Mouse (Mus musculus): ENCODE data around the gene Dnajc4.

Gene Dnajc4

GRCm38 (mm10) chr19:6992011-6992858 lies at the start of gene Dnajc4:
Dnajc4 (minus strand) TSS chr19:6992572.
- DNase-seq (ENCODE audit: low spot score) = peak; percentile 92

GRCm38 (mm10) chr19:7041171-7041570 lies 48.8 kb upstream of the Dnajc4 start:
- no peak for DNase-seq (ENCODE audit: low spot score)

DNA sequence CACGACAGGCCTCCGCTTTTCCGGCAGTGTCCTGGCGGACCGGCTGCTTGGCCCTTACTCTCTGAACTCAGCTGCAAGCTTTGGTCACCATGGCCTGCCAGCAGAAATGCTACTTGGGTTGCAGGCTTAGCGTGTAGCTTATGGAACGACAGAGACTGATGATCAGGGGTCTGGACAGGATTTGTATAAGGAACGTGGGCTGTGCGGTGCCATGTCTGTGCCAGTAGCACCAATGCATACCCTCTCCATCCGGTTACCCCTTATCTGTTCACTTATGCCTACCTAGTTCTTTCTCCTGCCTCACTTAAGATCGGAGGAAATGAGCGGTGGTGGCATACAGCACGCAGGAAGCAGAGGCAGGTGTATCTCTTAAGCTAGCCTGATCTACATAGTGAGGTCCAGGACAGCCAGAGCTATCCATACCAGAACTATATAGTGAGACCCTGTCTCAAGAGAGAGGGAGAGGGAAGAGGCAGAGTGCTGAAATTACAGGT lies 48.3 kb upstream of the Dnajc4 start:
- DNase-seq (ENCODE audit: low spot score) = no peak

DNA sequence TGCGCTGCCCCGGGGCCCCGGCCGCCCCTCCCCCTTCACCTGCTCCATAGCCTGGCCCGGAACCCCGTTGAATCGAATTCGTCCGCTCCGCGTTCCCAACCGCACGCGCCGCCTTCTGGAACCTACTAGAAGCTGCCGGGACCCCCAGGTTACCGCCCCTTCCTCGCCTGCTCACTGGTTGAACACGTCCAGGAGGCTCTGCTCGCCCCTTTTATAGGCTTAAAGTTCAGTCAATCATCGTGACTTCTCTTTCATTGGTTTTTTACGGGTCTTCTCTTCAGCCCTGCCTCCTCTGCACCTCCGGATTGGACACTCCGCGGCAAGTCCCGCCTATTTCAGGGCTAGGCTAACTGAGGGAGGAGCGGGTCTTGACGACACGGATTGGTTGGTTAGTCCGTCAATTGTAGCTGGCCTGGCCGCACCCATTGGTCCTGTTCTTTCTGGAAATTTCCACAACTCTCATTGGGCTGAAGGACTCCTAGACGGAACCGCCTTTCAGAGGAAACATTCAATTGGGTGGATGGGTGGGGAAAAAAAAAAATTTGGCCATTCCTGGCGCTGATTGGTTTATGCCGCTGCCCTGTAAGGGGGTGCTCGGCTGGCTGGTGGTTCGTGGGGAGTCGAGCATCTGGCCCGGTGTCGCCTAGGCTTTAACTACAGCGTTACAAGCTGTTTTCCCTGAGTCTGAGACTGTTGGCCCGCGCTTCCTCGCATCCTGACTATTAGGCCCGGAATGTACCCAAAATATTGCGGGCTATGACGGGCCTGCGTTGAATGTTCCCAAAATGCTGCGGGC lies 47.7 kb upstream of the Dnajc4 start, which contains the start of gene Stip1:
Stip1 (minus strand) TSS at position 127 of the 796 bp plus-strand sequence.
- peak; percentile 98 for DNase-seq (ENCODE audit: low spot score)

DNA sequence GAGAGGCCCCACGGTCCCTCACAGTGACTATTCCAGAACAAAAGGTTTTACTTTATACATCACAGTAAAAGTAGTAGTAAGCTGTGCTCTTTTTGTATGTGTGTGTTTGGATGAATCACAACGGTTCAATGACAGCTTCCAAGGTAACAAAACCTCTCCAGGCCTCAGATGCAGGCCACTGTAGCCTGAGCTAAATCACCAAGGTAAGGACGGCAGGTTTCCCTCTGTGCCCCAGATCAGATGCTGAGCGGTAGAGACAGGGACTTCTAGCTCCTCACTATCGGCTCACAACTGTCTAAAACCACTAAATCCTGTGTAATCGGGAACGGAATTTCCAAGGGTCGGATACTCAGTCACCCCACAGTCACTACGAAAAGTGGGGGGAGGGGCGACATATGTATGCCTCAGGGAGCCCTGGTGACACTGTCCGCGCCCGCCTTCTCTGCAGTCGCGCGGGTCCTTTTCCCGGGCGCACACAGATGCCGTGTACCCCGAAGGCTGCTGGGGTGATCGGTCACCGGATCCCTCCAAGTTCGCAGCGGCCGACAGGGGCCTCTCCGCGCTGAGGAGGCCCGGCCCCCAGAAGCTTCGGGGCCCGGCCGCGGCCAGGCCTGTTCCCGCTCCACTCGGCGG lies 46.8 kb upstream of the Dnajc4 start:
- peak; percentile 60 for DNase-seq (ENCODE audit: low spot score)

DNA sequence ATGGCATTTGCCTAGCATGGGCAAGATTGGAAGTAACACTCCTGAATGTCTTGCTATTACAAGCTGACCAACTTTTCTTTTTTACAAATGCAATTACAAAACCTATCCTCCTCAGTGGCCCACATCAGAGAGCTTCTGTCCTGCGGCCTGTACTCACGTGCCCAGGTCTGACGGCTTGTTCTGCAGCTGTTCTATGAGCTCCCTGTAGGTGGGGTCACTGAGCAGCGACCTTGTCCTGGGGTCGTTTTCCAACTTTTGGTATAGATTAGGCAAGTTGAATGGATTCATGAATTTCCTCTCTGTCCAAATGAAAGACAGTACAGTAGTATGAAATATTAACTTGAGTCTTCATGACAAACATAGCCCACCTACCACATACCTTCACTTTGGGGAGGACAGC lies 41.6 kb upstream of the Dnajc4 start:
- DNase-seq (ENCODE audit: low spot score) = no peak

DNA sequence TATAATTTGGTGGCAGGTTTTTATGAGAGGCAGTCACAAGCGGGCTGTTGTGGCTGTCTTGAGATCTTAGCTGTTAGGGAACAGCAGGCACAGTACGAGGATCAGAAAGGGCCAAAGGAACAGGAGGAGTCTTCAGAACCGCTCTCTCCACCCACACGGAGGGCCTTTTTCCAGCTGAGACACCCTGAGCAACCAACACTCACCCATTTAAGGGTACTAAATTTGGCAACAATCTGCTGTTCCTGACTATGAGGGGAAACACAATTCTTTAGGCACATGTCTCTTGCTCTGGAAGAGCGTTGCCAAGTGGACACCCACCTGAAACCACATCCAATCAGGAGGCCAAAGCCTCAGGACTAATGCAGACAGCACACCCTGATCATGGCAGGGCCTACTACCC lies 37.2 kb upstream of the Dnajc4 start:
- no peak for DNase-seq (ENCODE audit: low spot score)

GRCm38 (mm10) chr19:7020224-7020641 lies 27.9 kb upstream of the Dnajc4 start:
- peak; percentile 49 for DNase-seq (ENCODE audit: low spot score)

DNA sequence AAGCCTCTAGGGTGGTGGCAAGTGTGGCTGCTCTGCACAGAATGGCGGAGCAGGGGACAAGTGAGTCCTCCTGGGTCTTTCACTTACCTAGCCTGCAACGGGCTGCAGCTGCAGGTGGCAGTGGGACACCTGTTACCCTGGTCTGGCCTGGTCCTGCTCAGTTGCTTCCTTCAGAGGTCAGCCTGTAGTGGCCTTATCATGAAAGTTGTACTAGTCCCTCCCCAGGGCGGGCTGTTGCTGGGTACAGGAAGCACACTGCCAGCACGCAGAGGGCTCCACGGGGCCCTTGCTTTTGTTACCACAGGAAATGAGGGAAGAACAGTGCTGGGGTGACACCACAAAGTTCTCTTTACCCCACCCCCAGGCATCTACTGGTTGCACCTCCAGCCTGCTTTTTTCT lies 26.8 kb upstream of the Dnajc4 start, which contains the start of gene Fermt3:
Fermt3 (minus strand) TSS at position 279 of the 400 bp plus-strand sequence.
- peak; percentile 64 for DNase-seq (ENCODE audit: low spot score)

DNA sequence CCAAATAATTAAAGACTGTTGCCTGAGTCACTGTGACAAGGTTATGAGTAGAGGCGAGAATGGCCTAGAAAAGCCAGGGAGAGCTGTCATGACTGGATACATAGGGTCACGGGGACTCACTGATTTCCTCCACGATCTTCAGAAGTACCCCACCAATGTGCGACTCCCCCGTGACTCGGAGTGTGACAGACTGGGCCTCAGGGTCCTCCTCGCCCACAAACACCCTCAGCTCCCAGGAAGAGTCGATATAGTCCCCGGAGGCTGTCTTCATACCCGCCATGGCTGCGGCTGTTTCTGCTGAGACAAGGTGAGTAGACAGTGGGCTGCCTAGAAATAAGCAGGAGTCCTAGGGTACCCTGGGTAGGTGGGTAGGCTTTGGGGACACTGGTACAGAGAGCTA lies 26.2 kb upstream of the Dnajc4 start:
- no peak for DNase-seq (ENCODE audit: low spot score)

DNA sequence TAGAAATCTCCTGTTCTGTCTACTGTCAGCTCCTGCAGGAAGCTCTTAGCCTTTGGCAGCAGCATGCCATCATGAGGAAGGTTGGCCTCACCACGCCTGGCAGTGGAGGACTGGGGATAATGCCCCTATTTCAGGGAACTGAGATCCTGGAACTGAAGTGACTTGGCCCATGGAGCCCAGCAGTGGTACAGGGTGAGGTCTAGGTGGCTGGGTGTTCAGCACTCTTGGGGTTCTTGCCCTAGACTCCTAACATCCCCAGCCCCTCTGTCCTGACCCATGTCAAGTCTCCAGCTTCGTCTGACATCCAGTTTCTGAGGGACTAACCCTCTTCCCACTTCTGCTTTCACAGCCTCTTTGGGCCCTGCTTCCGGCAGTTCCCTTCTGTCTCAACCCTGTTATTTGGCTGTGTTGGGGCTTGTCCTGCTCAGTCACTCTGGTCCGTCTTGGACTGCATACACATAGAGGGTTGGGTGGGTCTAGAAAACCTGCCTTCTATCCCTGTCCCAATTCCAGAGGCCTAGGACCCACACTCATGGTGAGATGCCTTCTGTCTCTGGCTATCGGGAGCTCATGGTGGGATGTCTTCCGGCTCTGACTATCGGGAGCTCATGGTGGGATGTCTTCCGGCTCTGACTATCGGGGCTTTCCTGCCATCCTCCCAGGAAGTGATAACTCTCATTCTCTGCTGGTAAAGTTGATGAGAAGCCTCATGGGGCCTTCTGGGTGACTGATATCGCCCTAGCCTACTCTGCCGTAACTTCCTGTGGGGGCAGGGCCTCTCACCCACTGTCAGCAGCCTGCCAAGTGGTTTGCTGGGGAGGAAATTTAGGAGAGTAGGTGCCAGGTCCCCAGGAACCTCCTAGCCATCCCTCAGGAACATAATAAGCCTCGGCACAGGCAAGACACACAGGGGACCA lies 25.4 kb upstream of the Dnajc4 start:
- peak; percentile 65 for DNase-seq (ENCODE audit: low spot score)

DNA sequence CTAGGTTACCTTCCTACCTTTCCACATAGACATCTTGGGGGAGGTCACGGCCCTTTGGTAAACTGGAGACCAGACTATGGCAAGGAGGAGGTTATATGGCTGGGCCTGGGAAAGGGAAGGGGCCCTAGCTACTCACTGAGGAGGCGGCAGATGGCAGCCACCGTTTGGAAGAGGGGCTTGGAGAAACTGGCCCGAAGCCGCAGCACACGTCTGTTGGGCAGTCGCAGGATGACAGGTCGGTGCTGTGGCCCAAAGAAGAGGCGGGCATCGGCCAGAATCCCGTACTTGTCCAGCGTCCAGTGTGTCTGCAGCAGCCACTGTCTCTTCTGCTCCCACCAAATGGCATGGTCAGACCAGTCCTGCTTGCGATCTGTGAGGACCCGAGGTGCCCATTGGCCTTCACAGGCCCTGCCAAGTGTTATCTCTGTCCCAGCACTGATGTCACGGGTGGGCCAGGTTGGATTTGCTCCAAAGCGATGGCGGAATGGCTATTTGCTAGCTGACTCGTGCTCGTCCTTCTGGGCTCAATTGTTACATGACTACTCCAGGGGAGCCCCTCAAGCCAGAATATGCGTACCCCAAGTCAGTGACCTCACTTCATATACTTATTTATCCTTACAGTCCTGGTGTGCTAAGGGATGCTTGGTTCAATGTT lies 22.2 kb upstream of the Dnajc4 start:
- no peak for DNase-seq (ENCODE audit: low spot score)

- DNase-seq (ENCODE audit: low spot score) = no peak
These were observed 21.6 kb upstream of the Dnajc4 start for GRCm38 (mm10) chr19:7013984-7014383.

- DNase-seq (ENCODE audit: low spot score) = no peak
These were observed 20.1 kb upstream of the Dnajc4 start for GRCm38 (mm10) chr19:7012426-7012825.

GRCm38 (mm10) chr19:7006892-7007593 lies 14.7 kb upstream of the Dnajc4 start:
- no peak for DNase-seq (ENCODE audit: low spot score)

DNA sequence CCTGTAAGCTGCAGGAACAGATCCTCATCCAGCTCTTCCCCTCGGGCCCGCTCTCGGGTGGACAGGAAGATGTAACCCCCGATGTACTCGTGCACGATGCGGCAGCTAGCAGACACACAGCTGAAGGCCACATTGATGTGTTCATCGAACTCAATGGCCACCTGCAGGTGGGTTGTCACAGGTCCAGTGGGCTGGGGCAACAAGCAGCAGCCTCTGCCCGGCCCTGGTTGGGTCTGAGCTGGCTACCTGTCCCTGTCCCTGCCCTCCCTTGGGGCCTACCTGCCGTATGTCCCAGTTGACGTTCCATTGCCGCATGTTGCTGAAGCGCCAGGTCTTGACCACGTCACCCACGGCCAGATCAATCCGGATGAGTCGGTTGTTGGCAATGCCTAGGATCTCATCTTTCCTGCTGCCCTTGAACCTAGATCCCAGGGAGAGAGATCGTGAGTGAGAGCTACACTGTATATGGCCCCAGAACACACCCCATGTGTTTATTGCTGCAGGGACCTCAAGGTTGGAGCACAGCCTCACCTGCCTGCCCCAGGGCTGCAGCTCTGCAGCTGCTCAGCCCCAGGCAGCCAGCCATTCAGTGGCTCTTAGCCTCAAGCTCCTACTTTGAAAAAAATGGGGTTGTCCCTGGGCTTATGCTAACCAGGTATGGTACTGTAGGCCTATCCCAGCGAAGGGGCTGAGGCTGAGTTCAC lies 7.1 kb upstream of the Dnajc4 start:
- no peak for DNase-seq (ENCODE audit: low spot score)

GRCm38 (mm10) chr19:6997721-6998290 lies 5.4 kb upstream of the Dnajc4 start:
- DNase-seq (ENCODE audit: low spot score) = no peak

DNA sequence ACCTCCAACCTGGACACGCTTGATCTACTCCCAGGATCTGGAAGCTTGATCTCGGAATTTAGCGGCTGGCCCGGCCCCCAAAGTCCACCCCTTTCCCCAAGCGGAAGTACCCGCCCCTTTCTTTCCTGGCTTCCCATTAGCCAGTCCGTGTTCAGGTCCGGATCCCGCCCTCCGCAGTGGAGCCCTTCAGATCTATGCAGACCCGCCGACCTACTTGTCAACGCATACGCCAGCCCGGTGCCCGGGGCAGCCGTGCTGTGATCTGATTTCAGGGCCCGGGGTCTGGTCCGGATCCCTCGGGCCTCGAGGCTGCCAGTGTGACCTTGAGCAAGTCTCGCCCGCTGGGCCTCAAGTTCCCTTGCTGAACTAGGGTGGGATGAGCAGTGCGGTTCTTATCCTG lies 3.6 kb upstream of the Dnajc4 start, which contains the start of the genes Nudt22 and Trpt1:
Nudt22 (minus strand) TSS at position 112 of the 400 bp plus-strand sequence.
Trpt1 (plus strand) TSS at position 126 of the 400 bp plus-strand sequence.
- DNase-seq (ENCODE audit: low spot score) = peak; percentile 71
